Mouse (Mus musculus) E14TG2a.4 (cell line): ENCODE measurements around the gene Nol11.

Source experiments
- CTCF ChIP-seq: conservative IDR thresholded peaks from 2 replicates; pipeline ENCODE4 v1.5.1; 2014; ENCODE audit warnings: low read length
- NANOG ChIP-seq: IDR thresholded peaks from 2 replicates; pipeline ENCODE4 v1.6.1; 2014; ENCODE audit warnings: borderline replicate concordance, low read length, mixed read lengths

DNA sequence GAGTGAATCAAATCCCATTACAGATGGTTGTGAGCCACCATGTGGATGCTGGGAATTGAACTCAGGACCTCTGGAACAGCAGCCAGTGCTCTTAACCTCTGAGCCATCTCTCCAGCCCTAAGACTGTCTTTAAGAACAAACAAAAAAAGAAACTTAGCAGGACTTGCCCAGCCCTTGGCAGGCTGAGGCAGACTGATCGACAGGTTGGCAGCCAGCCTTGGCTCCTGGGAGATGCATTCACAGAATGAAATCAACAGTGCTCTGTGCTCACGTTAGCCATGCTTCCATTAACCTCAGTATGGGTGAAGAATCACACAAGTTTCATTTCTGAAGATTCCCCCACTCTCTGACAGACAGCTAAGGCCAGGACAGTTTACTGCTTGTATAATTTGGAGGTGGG, 1.2 kb upstream of the Nol11 start:
- TF ChIP-seq CTCF (no peak), NANOG (no peak)
